Mouse (Mus musculus) kidney, postnatal 14 days (tissue): ENCODE results near the gene Apol7b.

Experiments used
- DNase-seq: peaks from one replicate; pipeline ENCODE4 v3.0.0; 2022; ENCODE audit warnings: mixed read lengths

Gene Apol7b

GRCm38 (mm10) chr15:77384340-77385030 lies 62.8 kb downstream of the Apol7b start:
- DNase-seq, result no peak

DNA sequence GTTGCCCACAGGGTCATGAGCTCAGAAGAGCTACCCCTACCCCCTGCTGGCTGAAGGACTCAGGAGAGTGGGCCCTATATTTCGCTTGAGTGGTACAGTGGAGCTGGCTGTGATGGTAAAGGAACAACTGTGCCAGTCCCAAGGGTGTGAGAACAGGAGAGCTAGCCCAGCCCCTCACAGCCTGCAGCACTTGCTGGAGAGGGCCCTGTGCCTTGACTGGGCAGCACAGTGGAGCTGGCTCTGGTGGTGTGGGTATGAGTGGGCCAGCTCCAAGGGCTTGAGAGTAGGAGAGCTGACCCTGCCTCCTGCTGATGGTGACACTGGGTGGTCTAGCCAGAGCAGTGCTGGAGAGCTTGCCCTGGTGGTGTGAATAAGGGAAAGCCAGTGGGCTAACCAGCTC lies 64.4 kb downstream of the Apol7b start:
- no peak for DNase-seq

DNA sequence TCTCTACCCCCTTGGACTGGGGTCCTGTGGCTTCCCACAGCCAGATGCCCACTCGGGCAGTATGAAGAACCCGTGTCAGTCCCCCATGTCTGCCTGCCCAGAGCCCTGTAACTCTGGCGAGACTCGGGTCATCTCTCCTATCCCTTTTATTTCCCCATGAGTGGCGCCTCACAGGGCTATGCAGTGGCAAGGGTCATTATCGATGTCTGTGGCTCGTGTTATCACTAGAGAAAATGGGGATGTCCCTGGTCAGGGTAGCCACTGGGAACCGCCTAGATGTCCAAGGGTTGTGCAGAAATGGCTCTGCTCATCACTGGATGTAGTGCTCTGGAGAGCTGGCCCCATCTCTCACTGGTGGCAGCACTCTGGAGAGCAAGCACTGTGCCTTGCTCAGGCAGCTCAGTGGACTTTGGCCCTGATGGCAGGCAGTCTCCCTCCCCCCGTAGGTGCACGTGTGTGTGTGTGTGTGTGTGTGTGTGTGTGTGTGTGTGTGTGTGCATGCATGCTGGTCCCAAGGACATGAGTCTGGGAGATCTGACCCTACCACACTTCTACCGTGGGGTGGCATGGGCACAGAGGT lies 64.9 kb downstream of the Apol7b start:
- no peak for DNase-seq

DNA sequence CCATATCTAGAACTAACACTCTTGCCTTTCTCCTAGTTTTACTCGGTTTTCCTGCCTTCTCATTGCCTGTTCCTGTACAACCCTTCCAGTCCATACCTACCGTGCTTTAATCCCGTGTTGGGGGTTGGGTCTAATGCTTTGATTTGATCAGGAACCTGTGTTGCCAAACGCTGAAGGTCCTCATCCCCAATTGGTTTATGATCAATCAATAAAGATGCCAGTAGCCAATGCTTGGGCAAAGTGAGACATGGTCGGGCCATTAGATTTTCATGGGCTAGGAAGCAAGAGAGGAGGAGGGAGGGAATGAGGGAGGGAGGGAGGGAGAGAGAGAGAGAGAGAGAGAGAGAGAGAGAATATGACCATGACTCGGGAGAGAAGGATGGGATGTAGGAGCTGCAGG lies 65.8 kb downstream of the Apol7b start:
- DNase-seq, result no peak

GRCm38 (mm10) chr15:77379921-77380320 lies 67.4 kb downstream of the Apol7b start:
- DNase-seq, result no peak

- DNase-seq, result no peak
Measured at GRCm38 (mm10) chr15:77377419-77377818, 69.9 kb downstream of the Apol7b start.

DNA sequence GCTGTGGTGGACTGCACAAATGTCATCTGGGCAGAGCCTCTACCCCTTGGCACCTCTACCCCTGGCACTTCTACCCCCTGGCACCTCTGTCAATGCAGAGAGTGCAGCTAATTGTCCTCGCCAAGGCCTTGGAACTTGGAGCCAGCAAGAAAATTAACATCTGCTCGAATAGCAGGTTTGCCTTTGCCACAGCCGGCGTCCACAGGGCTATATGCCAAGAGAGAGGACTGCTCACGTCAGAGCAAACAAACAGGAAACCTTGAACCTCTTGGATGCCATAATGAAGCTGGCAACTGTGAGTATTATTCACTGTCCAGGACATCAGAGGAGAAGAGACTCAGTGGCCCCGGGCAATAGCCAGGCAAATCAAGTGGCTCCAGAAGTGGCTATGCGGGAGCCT lies 70.4 kb downstream of the Apol7b start:
- no peak for DNase-seq
